10 mouse cellular contexts compared by ENCODE assay signal in genomic region chr5:92127751-92128150, GRCm38 (mm10). TPM values are rescaled to one million over a fixed set of nuclear protein-coding genes. Genes with fewer than 3 reads are reported as not detected.
DNase-seq lines count a peak whose midpoint lies in the region; ATAC-seq and TF ChIP-seq lines count a peak whose summit lies in the region.
"Had no signal": no experiment of that assay in that cellular context is flagged by ENCODE, and none has a peak within 500 bp of the region (broad histone marks: within the 10 kb centered on the region; RNA-seq: fewer than 3 reads in every experiment).

No protein-coding gene starts in this region.

- peaks cover 13 to 21% of the 10 kb centered on the region in 2 experiments for H3K4me1 ChIP-seq in heart, embryonic 14.5 days (ENCODE audit: control insufficient read depth in 2 of 2, insufficient read depth in 2 of 2, low read length in 2 of 2)
- peaks cover 46% of the 10 kb centered on the region for H3K4me1 ChIP-seq in E14TG2a.4 (replicated peaks; ENCODE audit: low read depth, low read length)
- H3K4me1 ChIP-seq in limb, embryonic 15.5 days = peaks cover 13% of the 10 kb centered on the region

- DNase-seq in heart, postnatal 10 days = no peak
- peak; percentile 33 for DNase-seq in adipocyte (ENCODE audit: low spot score)
- DNase-seq in adrenal gland, adult 8-10 months = no peak
- no peak for DNase-seq in left cerebral cortex, postnatal 25 days (ENCODE audit: low spot score in 2 of 2)
- no peak for DNase-seq in kidney, postnatal 14 days
- DNase-seq: cerebellum, adult 11-12 months; midbrain, embryonic 14.5 days had no signal

- no peaks in the 10 kb centered on the region for H3K27me3 ChIP-seq in heart, embryonic 14.5 days (ENCODE audit: control insufficient read depth, insufficient read depth, low read length)
- H3K27me3 ChIP-seq in E14TG2a.4 (ENCODE audit: insufficient read depth, low read length) = no peaks in the 10 kb centered on the region
- H3K27me3 ChIP-seq in limb, embryonic 15.5 days = no peaks in the 10 kb centered on the region

- peak overlapping the region; percentile 25; the same call in 1 of the 2 replicates for H3K4me2 ChIP-seq in heart, embryonic 14.5 days (ENCODE audit: low read length)
- no peak overlapping the region for H3K4me2 ChIP-seq in limb, embryonic 15.5 days

- no peak overlapping the region for H3K9ac ChIP-seq in heart, embryonic 14.5 days (ENCODE audit: low read length)
- H3K9ac ChIP-seq in limb, embryonic 15.5 days = no peak overlapping the region

- no peak for TF ChIP-seq CTCF in E14TG2a.4 (conservative IDR thresholded peaks at IDR 0.05; ENCODE audit: low read length)

- H3K27ac ChIP-seq in heart, embryonic 14.5 days (replicated peaks in 1 of 2; ENCODE audit: control insufficient read depth in 1 of 2, insufficient read depth in 1 of 2, low read depth in 2 of 2, low read length in 2 of 2) = peak overlapping the region in 1 of 2 experiments; percentile 39; a peak in 1 of 4 replicates
- peak overlapping the region; percentile 54; the same call in 1 of the 2 replicates for H3K27ac ChIP-seq in limb, embryonic 15.5 days

- no peak for ATAC-seq in heart, embryonic 14.5 days (ENCODE audit: insufficient number of reproducible peaks, insufficient read depth, low FRiP score, low read depth)
- no peak for ATAC-seq in limb, embryonic 15.5 days (ENCODE audit: insufficient number of reproducible peaks, low FRiP score, low TSS enrichment, low read depth)

- H3K4me3 ChIP-seq in heart, embryonic 14.5 days (ENCODE audit: control insufficient read depth in 1 of 2, insufficient read depth in 1 of 2, low read depth in 1 of 2, low read length in 2 of 2) = no peak overlapping the region
- H3K4me3 ChIP-seq in E14TG2a.4 (replicated peaks; ENCODE audit: low read length) = peak overlapping the region; percentile 73
- no peak overlapping the region for H3K4me3 ChIP-seq in limb, embryonic 15.5 days

- H3K36me3 ChIP-seq in heart, embryonic 14.5 days (ENCODE audit: control insufficient read depth, insufficient read depth, low read length) = no peaks in the 10 kb centered on the region
- H3K36me3 ChIP-seq in E14TG2a.4 (ENCODE audit: insufficient read depth, low read length) = no peaks in the 10 kb centered on the region
- H3K36me3 ChIP-seq in limb, embryonic 15.5 days = no peaks in the 10 kb centered on the region

- WGBS in heart, embryonic 14.5 days = 96% methylated on average over 10 of the region's 10 CpGs
- WGBS in limb, embryonic 15.5 days = 78% methylated on average over 10 of the region's 10 CpGs

- 0 out of 2 replicates have a peak, but pooled peaks cover 2% of the 10 kb centered on the region for H3K9me3 ChIP-seq in heart, embryonic 14.5 days (ENCODE audit: control insufficient read depth, low read length)
- H3K9me3 ChIP-seq in E14TG2a.4 (ENCODE audit: low read length) = no peaks in the 10 kb centered on the region
- no peaks in the 10 kb centered on the region for H3K9me3 ChIP-seq in limb, embryonic 15.5 days

- intact Hi-C loops in heart, postnatal 10 days (cut with DNase I) = no loop called here
- intact Hi-C loops in left cerebral cortex, postnatal 25 days (cut with DNase I) = no loop called here

RNA-seq across cellular contexts. Expression of gene Uso1, which starts 10.0 kb away (rescaled TPM):
- 21.3 and 22.9 TPM in 2 replicates for polyA plus RNA-seq in heart, embryonic 14.5 days (2014; fragmentation: Nextera tagmentation; extraction: Ambion mirVana)
- 10 to 100 TPM; 42.9 to 46.4 TPM for total RNA-seq in heart, postnatal 10 days (2021)
- 51.9 and 53.1 TPM in 2 replicates for polyA plus RNA-seq in limb, embryonic 15.5 days (2015; fragmentation: Nextera tagmentation; extraction: Ambion mirVana)
- total RNA-seq in adrenal gland, adult 8-10 months (2022) = 100 to 1,000 TPM in 1 of 4 experiments, 10 to 100 TPM in 3; 84.5 to 114 (median 92.1) TPM
- 10 to 100 TPM; 74.6 to 76.7 TPM for total RNA-seq in left cerebral cortex, postnatal 25 days (2021)

RNA-seq across cellular contexts. Expression of gene G3bp2, which starts 44.2 kb away (rescaled TPM):
- polyA plus RNA-seq in heart, embryonic 14.5 days (2014; fragmentation: Nextera tagmentation; extraction: Ambion mirVana) = 141 and 151 TPM in 2 replicates
- 10 to 100 TPM; 75.4 to 83.7 TPM for total RNA-seq in heart, postnatal 10 days (2021)
- polyA plus RNA-seq in limb, embryonic 15.5 days (2015; fragmentation: Nextera tagmentation; extraction: Ambion mirVana) = 136 and 146 TPM in 2 replicates
- total RNA-seq in adrenal gland, adult 8-10 months (2022) = 100 to 1,000 TPM; 152 to 167 (median 162) TPM
- total RNA-seq in left cerebral cortex, postnatal 25 days (2021) = 100 to 1,000 TPM; 212 to 225 TPM
